Mouse (Mus musculus) lung, embryonic 14.5 days (tissue): Measurements from ENCODE around the gene Tox4. TPM values are rescaled to one million over a fixed set of nuclear protein-coding genes. Genes with fewer than 3 reads are reported as not detected.
"Not testable (repeated sequence)": the region's sequence is repeated elsewhere in the genome, so short reads cannot be mapped to it uniquely, and the experiment has no call there.

ENCODE experiments used
- ATAC-seq: fragments of 200-750 bp; cut with Nextera tagmentation; 2 replicates; pipeline ENCODE4 v1.8.0; 2017; ENCODE audit warnings: mild to moderate bottlenecking, moderate TSS enrichment, moderate library complexity; ENCODE audit not compliant: insufficient read depth
- DNase-seq: peaks from one replicate; pipeline ENCODE4 v3.0.0-alpha.2; 2015
- H3K27ac ChIP-seq: fragments of 300-500 bp; sonication (generic); 2 replicates; pipeline ENCODE4 v1.5.1; 2014; ENCODE audit warnings: low read depth, mild to moderate bottlenecking, moderate library complexity
- H3K27me3 ChIP-seq: fragments of 300-500 bp; sonication (generic); 2 replicates; pipeline ENCODE4 v1.6.1; 2014; ENCODE audit warnings: low read length, control low read depth; ENCODE audit not compliant: insufficient read depth
- H3K36me3 ChIP-seq: fragments of 300-500 bp; sonication (generic); 2 replicates; pipeline ENCODE4 v1.6.1; 2014; ENCODE audit warnings: control low read depth; ENCODE audit not compliant: insufficient read depth
- H3K4me1 ChIP-seq: fragments of 300-500 bp; sonication (generic); 2 replicates; pipeline ENCODE4 v1.6.1; 2014; ENCODE audit warnings: antibody characterized with exemption, control low read depth; ENCODE audit not compliant: insufficient read depth
- H3K4me2 ChIP-seq: fragments of 300-500 bp; sonication (generic); 2 replicates; pipeline ENCODE4 v1.6.1; 2014; ENCODE audit warnings: mild to moderate bottlenecking
- H3K4me3 ChIP-seq: fragments of 300-500 bp; sonication (generic); 2 replicates; pipeline ENCODE4 v1.5.1; 2014; ENCODE audit warnings: low read depth, low read length
- H3K9ac ChIP-seq: fragments of 300-500 bp; sonication (generic); 2 replicates; pipeline ENCODE4 v1.6.1; 2014
- H3K9me3 ChIP-seq: fragments of 300-500 bp; sonication (generic); 2 replicates; pipeline ENCODE4 v1.6.1; 2016; ENCODE audit warnings: low read depth, low read length, control low read depth
- CTCF ChIP-seq: IDR thresholded peaks from 2 replicates; pipeline ENCODE4 v1.5.1; 2016; ENCODE audit warnings: antibody characterized with exemption, low read depth
- WGBS: fragments of 180-500 bp; shearing (Covaris S2); extraction: QIAGEN DNeasy Blood & Tissue Kit; methylation state at CpG from one replicate; pipeline ENCODE4 v1.1.7; 2014; 5-methylcytosine and 5-hydroxymethylcytosine counted together
- polyA plus RNA-seq: library from polyadenylated mRNA; unstranded; fragments of >200 nt; fragmentation: Nextera tagmentation; extraction: Ambion mirVana; gene quantifications from 2 replicates; pipeline ENCODE4 v1.2.1, GENCODE M21; 2014

Gene Tox4
- polyA plus RNA-seq, 1 experiment from 2014 or later = 41.1 TPM

GRCm38 (mm10) chr14:52295558-52296264, 16.8 kb downstream of the Tox4 start:
- ATAC-seq (peak; percentile 53), DNase-seq (peak; percentile 81)
- WGBS = 66% methylated on average over 6 of the region's 6 CpGs
- Histone ChIP-seq H3K4me2 (no peak overlapping the region), H3K9ac (no peak overlapping the region), H3K36me3 (peaks cover 93% of the 10 kb centered on the region), H3K27ac (no peak overlapping the region), H3K4me1 (no peaks in the 10 kb centered on the region), H3K27me3 (no peaks in the 10 kb centered on the region), H3K9me3 (no peaks in the 10 kb centered on the region), H3K4me3 (no peak overlapping the region)
- TF ChIP-seq CTCF = peak; percentile 63

GRCm38 (mm10) chr14:52303517-52303916, 24.6 kb downstream of the Tox4 start:
- Histone ChIP-seq H3K4me2 (peak overlapping the region; percentile 76; the same call in 1 of the 2 replicates), H3K36me3 (peaks cover 17% of the 10 kb centered on the region), H3K4me3 (peak overlapping the region; percentile 64)
- H3K9ac ChIP-seq, H3K27me3 ChIP-seq, DNase-seq, ATAC-seq, H3K4me1 ChIP-seq, H3K9me3 ChIP-seq, H3K27ac ChIP-seq: not testable (repeated sequence)
- 83% methylated on average over 3 of the region's 3 CpGs for WGBS

- no peak for TF ChIP-seq CTCF
- WGBS = under 1% methylated on average over 46 of the region's 46 CpGs
These were observed 25.8 kb downstream of the Tox4 start, which contains the start of gene Mettl3 for GRCm38 (mm10) chr14:52304644-52305271. Mettl3 (minus strand) TSS chr14:52305128.

GRCm38 (mm10) chr14:52306100-52306499, 27.2 kb downstream of the Tox4 start:
- no peak overlapping the region for H3K27ac ChIP-seq
- H3K36me3 ChIP-seq = peaks cover 13% of the 10 kb centered on the region; the same call in 1 of the 2 replicates
- H3K4me1 ChIP-seq = peaks cover 4% of the 10 kb centered on the region; the same call in 1 of the 2 replicates
- ATAC-seq = no peak
- DNase-seq = no peak
- no peak for TF ChIP-seq CTCF
- H3K9ac ChIP-seq = no peak overlapping the region
- no peak overlapping the region for H3K4me2 ChIP-seq
- no peak overlapping the region for H3K4me3 ChIP-seq
- no peaks in the 10 kb centered on the region for H3K27me3 ChIP-seq
- no peaks in the 10 kb centered on the region for H3K9me3 ChIP-seq
- 98% methylated on average over 2 of the region's 2 CpGs for WGBS

More at GRCm38 (mm10) chr14:52304644-52305271, 25.8 kb downstream of the Tox4 start, which contains the start of gene Mettl3:
- Histone ChIP-seq H3K4me2 (peak within 1 kb of the TSS; percentile 76), H3K27me3 (no peaks in the 10 kb centered on the region), H3K9ac (peak within 1 kb of the TSS; percentile 66), H3K9me3 (no peaks in the 10 kb centered on the region), H3K4me1 (peaks cover 4% of the 10 kb centered on the region; the same call in 1 of the 2 replicates), H3K27ac (peak within 1 kb of the TSS; percentile 95), H3K36me3 (peaks cover 12% of the 10 kb centered on the region), H3K4me3 (peak within 1 kb of the TSS; percentile 64)
- ATAC-seq (peak; percentile 97), DNase-seq (peak; percentile 98)

- H3K36me3 ChIP-seq = peaks cover 45% of the 10 kb centered on the region
- H3K9me3 ChIP-seq, ATAC-seq, H3K9ac ChIP-seq, H3K4me3 ChIP-seq, H3K4me1 ChIP-seq, H3K27ac ChIP-seq, DNase-seq, H3K27me3 ChIP-seq, H3K4me2 ChIP-seq: not testable (repeated sequence)
- WGBS = 97% methylated on average over 5 of the region's 6 CpGs
These were observed 31.4 kb downstream of the Tox4 start for GRCm38 (mm10) chr14:52310343-52310742.

- no peak for DNase-seq
- H3K4me1 ChIP-seq = peaks cover 4% of the 10 kb centered on the region; the same call in 1 of the 2 replicates
- no peak for ATAC-seq
- WGBS = 90% methylated on average over 2 of the region's 2 CpGs
- no peak overlapping the region for H3K9ac ChIP-seq
- H3K4me2 ChIP-seq = 0 out of 2 replicates have a peak overlapping the region, but pooled peaks have one; percentile 22
- no peaks in the 10 kb centered on the region for H3K27me3 ChIP-seq
- H3K36me3 ChIP-seq = peaks cover 45% of the 10 kb centered on the region
- TF ChIP-seq CTCF = no peak
- H3K27ac ChIP-seq = no peak overlapping the region
- no peaks in the 10 kb centered on the region for H3K9me3 ChIP-seq
- no peak overlapping the region for H3K4me3 ChIP-seq
These were observed 32.0 kb downstream of the Tox4 start for GRCm38 (mm10) chr14:52310906-52311305.
